Mouse (Mus musculus): ENCODE data around the gene Ryr3. TPM values are rescaled to one million over a fixed set of nuclear protein-coding genes. Genes with fewer than 3 reads are reported as not detected.

Ryr3 gene
- total RNA-seq, 2 experiments from 2014 or later, result 0.07 TPM; not detected in 1

DNA sequence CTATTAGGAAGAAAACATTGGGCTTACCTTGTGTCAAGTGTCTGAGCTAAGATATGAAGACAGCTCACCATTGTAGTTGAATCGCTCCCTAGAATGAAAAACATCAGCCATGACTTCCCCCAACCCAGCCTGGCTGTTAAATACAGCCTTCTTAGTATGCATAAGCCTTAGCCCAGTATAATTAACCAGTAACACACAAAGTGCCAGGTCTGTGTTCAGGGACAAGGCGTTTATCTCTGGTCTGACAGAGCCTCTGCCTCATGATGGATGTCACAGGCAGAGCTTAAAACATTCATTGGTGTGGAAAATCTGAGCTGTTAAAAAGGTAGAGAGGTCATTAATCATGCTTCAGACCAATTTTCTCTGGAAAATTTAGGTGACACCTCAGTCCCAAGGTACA, 484.0 kb downstream of the Ryr3 start:
- no peak for ATAC-seq (replicated peaks; ENCODE audit: low FRiP score, low TSS enrichment, poor library complexity, severe bottlenecking)

DNA sequence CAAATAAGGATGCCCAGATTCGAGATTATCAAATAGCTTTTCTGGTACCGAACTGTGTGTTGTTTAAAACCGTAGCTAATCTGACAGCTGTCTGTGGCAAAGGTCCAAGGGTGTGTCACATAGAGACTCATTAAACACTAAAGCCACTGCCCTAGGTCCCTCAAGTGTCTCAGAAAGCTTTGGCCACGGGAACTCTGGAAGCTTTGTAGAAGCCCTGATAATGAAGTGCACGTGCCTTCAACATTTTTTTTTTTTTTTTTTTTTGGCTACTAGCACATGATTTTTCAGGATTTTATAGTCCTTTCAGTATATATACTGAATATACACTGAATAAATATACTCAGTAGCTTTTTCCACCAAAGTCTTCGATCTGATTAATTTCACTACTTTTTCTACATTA, 489.1 kb downstream of the Ryr3 start:
- ATAC-seq (replicated peaks; ENCODE audit: low FRiP score, low TSS enrichment, poor library complexity, severe bottlenecking), result no peak

DNA sequence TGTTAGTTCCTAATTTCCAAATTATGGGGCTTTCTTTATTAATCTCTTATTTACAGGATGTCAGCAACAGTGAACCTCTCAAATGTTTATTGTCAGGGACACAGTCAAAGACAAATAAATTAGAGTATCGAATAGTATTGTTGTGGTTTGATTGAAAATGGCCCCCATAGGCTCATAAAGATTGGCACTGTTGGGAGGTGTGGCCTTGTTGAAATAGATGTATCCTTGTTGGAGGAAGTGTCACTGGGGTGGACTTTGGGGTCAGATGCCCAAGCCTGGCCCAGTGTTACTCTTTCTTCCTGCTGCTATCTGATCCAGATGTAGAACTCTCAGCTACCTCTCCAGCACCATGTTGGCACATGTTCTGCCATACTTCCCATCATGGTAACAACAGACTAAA, 495.7 kb downstream of the Ryr3 start:
- ATAC-seq (replicated peaks; ENCODE audit: low FRiP score, low TSS enrichment, poor library complexity, severe bottlenecking), result no peak

DNA sequence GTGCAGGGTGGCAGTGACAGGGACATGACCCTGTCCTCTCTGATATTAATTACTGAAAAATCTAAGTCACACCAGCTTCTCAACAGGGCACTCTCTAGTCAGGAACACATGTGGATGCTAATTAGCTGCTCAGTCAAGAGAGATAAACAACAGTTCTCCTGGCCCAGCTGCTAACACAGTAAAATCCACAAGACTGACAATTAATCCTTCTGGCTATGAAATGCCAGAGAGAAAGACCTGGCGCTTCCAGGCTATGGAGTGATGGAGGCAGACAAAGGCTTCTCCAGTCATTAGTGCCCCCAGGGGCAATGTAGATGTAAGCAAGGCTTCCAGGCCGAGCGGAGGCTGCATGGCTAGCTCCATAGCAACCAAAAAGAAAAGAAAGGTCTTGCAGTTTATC, 496.2 kb downstream of the Ryr3 start:
- ATAC-seq (replicated peaks; ENCODE audit: low FRiP score, low TSS enrichment, poor library complexity, severe bottlenecking), result no peak

DNA sequence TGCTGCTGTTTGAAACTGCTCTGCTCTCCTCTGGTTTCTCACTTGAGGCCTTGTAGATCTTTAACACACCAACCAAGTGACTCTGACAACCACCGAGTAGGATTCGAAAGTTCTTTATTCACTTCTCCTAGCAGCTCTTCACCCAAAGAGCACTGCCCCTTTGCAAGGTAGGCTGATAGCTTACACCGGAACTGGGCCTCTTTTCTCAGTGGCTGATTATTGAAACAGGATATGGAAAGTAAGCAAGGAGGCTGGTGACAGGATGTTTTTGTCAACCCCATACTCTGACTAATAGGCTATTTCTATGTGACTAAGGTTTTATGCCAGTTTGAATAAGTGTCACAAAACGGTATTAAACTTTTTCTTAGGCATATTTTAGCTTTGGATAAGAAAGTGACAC, 502.2 kb downstream of the Ryr3 start:
- ATAC-seq (replicated peaks; ENCODE audit: low FRiP score, low TSS enrichment, poor library complexity, severe bottlenecking), result no peak

DNA sequence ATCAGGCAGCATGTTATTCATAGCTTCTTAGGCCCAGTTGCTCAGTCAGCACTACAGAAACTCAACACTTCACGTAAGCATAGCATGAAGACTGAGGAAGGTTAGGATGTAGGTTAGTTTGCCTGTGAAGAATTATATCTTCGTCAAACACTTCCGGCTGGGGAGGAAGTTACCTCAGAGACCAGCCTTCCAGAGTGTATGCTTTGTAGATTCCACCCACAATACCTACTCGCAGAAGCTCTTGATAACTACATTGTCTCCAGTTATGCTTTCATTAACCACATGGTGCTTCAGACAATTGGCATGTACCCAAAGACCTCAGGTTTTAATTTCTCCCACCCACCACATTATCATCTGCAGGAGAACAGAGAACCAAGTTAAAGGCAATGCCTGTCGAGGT, 535.1 kb downstream of the Ryr3 start:
- ATAC-seq (replicated peaks; ENCODE audit: low FRiP score, low TSS enrichment, poor library complexity, severe bottlenecking), result 0 out of 2 replicates have a peak, but pooled peaks have one; percentile 37

DNA sequence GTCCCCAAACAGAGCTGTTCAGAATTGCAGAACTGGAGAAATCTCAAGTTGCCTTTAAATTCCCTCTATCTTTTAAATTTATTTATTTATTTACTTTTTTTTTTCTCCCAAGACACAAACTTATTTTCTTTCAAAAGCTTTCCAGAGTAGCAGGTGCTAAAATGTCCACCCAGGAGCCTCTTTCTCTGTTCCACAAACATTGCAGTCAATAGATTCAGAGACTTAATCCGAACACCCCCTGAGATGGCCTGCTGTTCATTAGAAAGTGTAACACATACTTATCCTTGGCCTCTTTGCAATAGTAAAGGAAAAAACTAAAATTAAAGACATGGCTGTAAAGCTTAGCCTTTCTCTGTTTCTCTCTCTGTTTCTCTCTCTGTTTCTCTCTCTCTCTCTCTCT, 539.6 kb downstream of the Ryr3 start:
- no peak for ATAC-seq (replicated peaks; ENCODE audit: low FRiP score, low TSS enrichment, poor library complexity, severe bottlenecking)

DNA sequence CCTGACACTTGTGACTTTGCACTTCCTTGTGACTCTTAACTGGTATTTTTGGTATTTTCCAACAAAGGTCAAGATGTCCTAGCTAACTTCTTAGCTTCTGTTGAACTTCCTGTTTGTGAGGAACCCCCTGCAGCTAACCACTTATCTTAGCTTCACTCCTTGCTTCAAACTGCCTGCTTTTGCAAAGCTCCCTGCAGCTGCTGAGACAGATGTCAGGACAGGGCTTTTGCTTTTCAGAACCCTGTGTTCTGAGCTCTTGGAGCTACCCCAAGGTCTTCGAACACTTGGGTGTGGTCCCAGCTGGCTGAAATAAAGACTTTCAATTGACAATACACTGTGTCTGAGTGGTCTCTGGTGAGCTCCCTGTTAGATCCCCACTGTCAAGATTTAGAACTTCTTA, 540.2 kb downstream of the Ryr3 start:
- peak; percentile 75 for ATAC-seq (replicated peaks; ENCODE audit: low FRiP score, low TSS enrichment, poor library complexity, severe bottlenecking)

DNA sequence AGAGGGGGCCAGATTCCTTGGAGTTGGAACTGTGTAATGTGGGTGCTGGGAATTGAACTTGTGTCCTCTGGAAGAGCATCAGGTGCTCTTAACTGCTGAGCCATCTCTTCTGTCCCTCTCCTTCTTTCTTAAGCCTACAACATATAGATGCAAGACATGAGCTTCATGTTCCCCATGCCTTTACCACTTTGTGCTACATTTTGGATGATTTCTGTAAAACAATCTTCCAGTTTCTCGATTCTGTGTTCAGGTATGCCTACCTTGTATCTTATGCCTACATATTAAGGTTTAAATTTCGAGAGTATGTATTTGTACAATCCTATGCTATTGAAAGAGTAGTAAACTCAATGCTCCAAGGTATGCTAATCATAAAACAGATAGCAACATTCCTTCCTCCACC, 540.7 kb downstream of the Ryr3 start:
- no peak for ATAC-seq (replicated peaks; ENCODE audit: low FRiP score, low TSS enrichment, poor library complexity, severe bottlenecking)

DNA sequence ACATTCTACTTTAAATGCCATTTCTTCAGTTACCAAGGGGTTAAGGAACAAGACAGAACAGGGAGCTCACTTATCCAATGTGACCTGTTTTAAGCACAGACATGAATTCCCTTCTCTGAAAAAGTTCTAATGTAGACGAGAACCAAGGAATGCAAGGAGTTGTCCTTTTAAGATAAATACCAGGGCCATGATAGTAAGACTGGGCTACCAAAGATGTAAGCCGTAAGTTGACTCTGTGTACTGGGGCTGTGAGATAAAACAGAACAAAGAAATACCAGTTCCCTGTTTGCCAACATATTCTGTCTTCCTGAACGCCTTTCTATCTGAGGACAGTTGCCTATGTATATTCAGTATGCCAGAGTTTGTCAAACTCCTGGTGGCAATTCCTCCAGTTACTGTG, 547.4 kb downstream of the Ryr3 start:
- ATAC-seq (replicated peaks; ENCODE audit: low FRiP score, low TSS enrichment, poor library complexity, severe bottlenecking), result no peak

DNA sequence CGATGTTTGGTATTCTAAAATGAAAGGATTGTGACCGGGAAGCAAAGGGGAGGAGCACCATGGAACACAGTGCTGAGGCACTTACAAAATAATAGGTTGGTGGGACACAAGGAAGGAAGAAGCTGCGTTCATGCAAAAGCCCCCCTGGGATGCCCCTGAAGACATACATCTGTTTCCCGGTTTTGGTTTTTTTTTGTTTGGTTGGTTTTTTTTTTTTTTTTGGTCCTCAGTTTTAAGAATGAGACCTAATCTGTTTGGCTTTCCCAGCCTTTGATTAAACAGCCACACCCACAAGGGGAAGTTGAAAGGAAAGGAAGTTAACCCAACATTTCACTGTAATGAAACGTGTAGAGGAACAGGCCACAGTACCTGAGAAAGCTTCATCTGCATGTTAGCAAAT, 560.8 kb downstream of the Ryr3 start:
- ATAC-seq (replicated peaks; ENCODE audit: low FRiP score, low TSS enrichment, poor library complexity, severe bottlenecking), result no peak

DNA sequence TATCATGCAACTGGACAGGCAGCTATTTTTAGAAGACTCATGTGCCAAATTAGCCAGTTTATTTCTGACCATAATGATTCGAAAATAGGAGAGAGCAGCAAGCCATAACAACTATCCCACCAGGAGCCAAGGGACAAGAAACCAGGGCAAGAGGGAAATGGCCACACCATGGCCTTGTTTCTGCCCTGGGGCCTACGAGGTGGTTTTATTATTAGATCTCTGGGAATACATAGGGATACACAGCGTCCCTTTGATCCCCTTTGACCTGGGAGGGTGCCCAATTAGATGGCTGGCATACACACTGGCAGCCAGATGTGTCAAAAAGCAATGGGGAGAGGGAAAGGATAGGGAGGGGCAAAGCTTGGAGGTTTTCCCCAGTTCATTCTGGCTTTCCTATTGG, 563.1 kb downstream of the Ryr3 start:
- no peak for ATAC-seq (replicated peaks; ENCODE audit: low FRiP score, low TSS enrichment, poor library complexity, severe bottlenecking)

DNA sequence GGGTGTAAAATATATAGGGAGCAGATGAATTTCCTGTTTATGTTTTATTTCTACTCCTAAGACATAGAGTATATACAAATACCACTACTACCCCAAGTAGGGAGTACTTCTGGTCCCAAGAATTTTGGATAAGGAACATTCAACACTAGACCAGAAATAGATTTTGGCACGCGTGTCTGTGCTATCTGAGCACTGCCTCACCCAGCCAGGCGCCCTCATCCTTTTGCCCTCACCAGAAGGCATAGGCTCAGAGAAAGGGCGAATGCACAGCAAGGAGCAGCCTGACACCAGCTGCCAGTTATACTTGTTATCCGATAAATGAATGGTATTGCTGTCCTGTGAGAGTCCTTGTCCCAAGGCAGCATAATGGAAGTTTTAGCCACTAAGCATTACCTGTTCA, 579.7 kb downstream of the Ryr3 start:
- ATAC-seq (replicated peaks; ENCODE audit: low FRiP score, low TSS enrichment, poor library complexity, severe bottlenecking), result no peak

DNA sequence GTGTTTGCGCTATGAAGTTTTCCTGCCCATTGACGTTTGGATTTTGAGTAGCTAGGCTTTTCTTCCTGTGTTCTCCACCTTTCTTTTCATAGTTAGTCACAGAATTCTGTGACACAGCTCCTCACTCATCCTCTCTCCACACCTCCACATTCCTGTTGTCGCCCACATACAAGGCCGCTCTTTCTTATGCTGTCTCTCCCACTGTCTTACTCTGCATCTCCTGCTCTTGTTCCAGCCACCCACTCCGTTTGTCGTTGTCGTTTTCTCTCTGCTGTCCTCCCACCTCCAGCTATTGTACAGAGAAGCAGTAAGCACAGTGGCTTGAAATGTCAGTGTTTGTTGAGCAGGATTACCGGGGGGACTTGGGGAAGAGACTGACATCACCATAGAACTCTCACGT, 584.4 kb downstream of the Ryr3 start:
- ATAC-seq (replicated peaks; ENCODE audit: low FRiP score, low TSS enrichment, poor library complexity, severe bottlenecking), result no peak

DNA sequence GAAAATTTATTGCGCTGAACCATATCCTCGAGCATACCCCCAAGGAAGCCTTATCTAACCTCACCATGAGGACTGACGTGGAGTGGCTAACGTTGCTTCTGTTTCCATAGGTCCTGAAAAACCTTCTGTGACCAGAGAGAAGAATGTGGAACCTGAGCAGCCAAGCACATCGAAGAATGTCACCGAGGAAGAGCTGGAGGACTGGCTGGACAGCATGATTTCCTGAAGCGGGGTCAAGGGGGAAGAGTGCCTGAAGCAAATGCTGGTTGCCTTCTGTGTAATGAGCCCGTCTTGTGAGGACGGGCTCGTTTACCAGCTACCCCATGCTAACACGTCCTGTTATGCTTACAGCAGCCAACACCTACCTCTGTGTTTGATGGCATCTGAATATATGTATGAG, 586.2 kb downstream of the Ryr3 start:
- ATAC-seq (replicated peaks; ENCODE audit: low FRiP score, low TSS enrichment, poor library complexity, severe bottlenecking), result no peak

DNA sequence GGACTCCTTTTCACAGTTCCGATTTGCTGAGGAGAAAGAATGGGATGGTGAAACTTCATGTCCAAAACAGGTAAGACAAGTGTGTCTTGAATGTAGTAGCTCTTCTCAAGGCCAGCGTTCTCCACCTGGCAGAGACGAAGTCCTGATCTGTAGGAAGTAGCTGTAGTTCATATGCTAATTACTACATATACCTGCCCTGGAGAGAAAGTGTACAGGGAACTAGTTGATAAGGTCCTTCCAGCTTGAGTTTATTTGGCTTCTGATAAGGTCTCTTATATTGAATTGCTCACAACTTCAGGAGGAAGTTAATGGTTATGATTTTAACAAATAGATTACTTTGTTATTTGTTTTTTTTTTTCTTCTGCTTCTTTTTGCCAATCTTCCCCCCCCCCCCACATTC, 591.7 kb downstream of the Ryr3 start:
- no peak; the same call in 1 of the 2 replicates for ATAC-seq (replicated peaks; ENCODE audit: low FRiP score, low TSS enrichment, poor library complexity, severe bottlenecking)

DNA sequence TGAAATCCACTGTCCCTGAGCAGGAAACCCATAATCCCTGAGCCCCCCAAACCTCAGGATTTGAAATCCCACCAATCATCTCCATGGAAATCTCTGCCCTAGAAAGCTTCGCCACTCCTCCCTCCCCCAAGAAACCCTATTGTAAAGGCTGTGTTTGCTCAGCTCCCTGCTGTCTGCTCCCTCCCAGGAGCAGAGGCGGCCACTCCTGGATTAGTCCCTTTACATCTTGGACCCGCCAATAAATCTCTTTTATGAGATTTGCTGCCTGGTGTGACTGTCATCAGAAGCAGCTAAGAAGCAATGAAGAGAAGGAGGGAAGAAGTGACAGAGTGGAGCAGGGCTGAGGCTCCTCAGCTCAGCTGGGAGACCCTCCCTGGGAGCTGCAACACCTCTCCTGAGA, 599.7 kb downstream of the Ryr3 start:
- no peak for ATAC-seq (replicated peaks; ENCODE audit: low FRiP score, low TSS enrichment, poor library complexity, severe bottlenecking)

DNA sequence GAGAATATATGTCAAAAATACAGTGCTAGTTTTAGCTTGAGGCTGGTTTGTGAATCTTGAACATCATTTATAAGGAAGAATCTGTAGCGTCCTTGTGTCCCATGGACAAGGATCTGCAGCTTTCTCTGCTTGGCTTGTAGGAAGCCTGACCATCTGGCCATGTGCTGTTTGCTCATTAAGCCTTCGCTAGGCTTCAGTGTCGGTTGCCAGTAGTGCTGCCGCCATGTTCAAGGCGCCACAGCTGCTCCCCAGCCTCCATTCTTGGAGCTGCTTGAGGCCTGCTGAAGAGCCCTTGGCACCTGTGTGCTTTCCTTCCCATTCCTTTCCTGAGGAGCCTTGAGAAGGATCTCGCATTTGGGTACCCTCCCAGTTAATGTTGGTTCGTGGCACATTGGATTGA, 602.5 kb downstream of the Ryr3 start:
- ATAC-seq (replicated peaks; ENCODE audit: low FRiP score, low TSS enrichment, poor library complexity, severe bottlenecking), result no peak

DNA sequence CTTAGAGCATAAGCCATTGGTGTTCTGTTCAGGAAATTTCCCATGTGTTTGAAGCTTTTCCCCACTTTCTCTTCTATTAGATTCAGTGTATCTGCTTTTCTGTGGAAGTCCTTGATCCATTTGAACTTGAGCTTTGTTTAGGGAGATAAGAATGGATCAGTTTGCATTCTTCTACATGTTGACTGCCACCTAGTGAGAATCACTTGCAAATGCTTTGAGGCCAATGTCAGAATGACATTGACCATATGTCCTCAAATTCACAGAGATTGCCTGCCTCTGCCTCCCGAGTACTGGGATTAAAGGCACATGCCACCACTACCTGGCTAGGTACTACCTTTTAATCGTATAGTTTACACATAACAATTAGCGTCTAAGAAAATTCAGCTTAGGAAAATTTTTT, 604.3 kb downstream of the Ryr3 start:
- ATAC-seq (replicated peaks; ENCODE audit: low FRiP score, low TSS enrichment, poor library complexity, severe bottlenecking), result no peak

DNA sequence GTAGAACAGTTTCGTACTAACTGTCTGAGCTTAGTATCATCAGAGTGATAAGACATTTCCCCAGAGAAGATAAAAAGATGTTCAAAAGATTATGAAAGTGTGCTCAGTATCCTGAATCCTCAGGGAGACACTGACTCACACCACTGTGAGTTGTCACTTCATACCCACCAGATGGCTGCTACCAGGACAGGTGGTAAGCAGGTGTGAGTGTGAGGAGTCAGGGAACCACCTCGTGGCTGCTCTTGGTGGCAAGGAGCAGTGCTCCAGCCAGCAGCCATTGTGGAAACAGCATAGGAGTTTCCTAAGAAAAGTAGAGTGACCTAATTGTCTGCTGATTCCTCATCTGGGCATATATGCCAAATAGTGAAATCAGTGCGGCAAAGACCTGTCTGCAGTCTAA, 610.4 kb downstream of the Ryr3 start:
- ATAC-seq (replicated peaks; ENCODE audit: low FRiP score, low TSS enrichment, poor library complexity, severe bottlenecking), result no peak

DNA sequence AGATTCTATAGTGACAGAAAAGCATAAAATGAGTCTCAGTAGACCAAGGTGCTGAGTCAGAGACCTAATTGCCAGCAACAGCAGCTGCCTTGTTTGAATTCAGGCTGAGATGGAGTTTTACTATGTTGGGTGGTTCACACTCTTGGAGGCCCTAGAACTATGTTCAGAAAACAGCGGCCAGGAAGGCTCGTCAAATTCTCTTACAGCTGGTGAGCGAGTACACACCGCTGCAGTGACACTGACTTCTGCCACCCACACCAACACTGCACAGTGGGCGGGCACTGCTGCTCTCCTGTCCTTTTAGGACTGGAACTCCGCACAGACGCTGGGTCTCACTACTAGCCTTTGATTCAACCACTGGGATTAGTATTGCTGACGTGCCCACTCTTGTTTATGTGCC, 614.4 kb downstream of the Ryr3 start:
- no peak for ATAC-seq (replicated peaks; ENCODE audit: low FRiP score, low TSS enrichment, poor library complexity, severe bottlenecking)

DNA sequence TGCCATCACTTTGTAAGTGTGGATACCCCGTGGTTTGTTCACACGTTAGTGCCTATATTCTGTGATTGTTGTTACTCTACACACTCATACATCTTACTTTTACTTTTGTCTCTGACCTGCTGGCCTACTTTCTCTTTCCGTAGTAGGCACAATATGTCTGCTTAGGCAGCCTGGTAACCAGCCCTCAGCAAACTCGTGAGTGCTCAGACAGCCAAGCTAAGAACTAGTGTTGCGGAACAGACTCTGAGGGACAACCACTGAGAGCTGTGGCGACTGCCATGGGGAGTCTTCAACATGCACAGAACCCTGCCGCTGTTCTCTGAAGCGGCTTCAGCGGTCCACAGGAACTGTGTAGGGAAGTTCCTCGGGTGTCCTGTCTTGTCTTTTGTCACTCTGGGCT, 616.7 kb downstream of the Ryr3 start:
- no peak for ATAC-seq (replicated peaks; ENCODE audit: low FRiP score, low TSS enrichment, poor library complexity, severe bottlenecking)

DNA sequence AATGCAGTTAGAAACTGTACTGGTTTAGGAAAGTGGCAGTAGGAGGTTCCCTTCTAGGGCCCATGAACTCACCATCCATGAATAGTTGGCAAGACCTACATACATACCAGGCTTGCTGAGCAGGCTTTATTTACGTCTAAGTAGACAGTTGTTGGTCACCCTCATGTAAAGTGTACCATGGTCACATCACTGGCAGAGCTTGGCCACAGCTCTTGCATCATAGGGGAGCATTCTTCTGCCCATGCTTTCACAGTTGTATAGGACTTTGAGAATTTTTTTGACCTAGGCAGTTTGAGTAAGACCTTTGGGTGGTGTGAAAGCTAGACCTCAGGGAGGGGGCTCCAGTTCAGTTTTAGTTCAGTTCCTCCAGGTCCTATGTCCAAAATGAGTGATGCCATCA, 619.8 kb downstream of the Ryr3 start:
- ATAC-seq (replicated peaks; ENCODE audit: low FRiP score, low TSS enrichment, poor library complexity, severe bottlenecking), result no peak
